Mouse (Mus musculus): ENCODE results near the gene Zfp64.

The Zfp64 gene

GRCm38 (mm10) chr2:168954835-168955716 lies at the start of gene Zfp64:
Gene Zfp64, minus strand, starts transcription at chr2:168955587.
- DNase-seq = peak; percentile 92

GRCm38 (mm10) chr2:168992642-168993420 lies 37.4 kb upstream of the Zfp64 start:
- peak; percentile 51 for DNase-seq

- no peak for DNase-seq
These were observed 35.6 kb upstream of the Zfp64 start for GRCm38 (mm10) chr2:168990957-168991356.

- no peak for DNase-seq
These were observed 34.8 kb upstream of the Zfp64 start for GRCm38 (mm10) chr2:168990061-168990753.

GRCm38 (mm10) chr2:168988056-168988455 lies 32.7 kb upstream of the Zfp64 start:
- no peak for DNase-seq

- DNase-seq = peak; percentile 20
These were observed 32.0 kb upstream of the Zfp64 start for GRCm38 (mm10) chr2:168987421-168987820.

- DNase-seq = no peak
These were observed 26.6 kb upstream of the Zfp64 start for GRCm38 (mm10) chr2:168981951-168982350.

GRCm38 (mm10) chr2:168981448-168981847 lies 26.1 kb upstream of the Zfp64 start:
- DNase-seq = no peak

GRCm38 (mm10) chr2:168980859-168981258 lies 25.5 kb upstream of the Zfp64 start:
- DNase-seq = no peak

GRCm38 (mm10) chr2:168979742-168980141 lies 24.4 kb upstream of the Zfp64 start:
- DNase-seq = no peak

- DNase-seq = no peak
These were observed 22.6 kb upstream of the Zfp64 start for GRCm38 (mm10) chr2:168978031-168978430.

- no peak for DNase-seq
These were observed 14.7 kb upstream of the Zfp64 start for GRCm38 (mm10) chr2:168970131-168970530.

GRCm38 (mm10) chr2:168968136-168968925 lies 12.9 kb upstream of the Zfp64 start:
- peak; percentile 34 for DNase-seq

- DNase-seq = no peak
These were observed 11.1 kb upstream of the Zfp64 start for GRCm38 (mm10) chr2:168966525-168966924.

GRCm38 (mm10) chr2:168964849-168965248 lies 9.5 kb upstream of the Zfp64 start:
- DNase-seq = no peak

- no peak for DNase-seq
These were observed 6.6 kb upstream of the Zfp64 start for GRCm38 (mm10) chr2:168961729-168962666.

- no peak for DNase-seq
These were observed 5.4 kb upstream of the Zfp64 start for GRCm38 (mm10) chr2:168960814-168961213.

GRCm38 (mm10) chr2:168959339-168959885 lies 4.0 kb upstream of the Zfp64 start:
- no peak for DNase-seq

- DNase-seq = no peak
These were observed 511 bp upstream of the Zfp64 start for GRCm38 (mm10) chr2:168955850-168956346.

- peak; percentile 16 for DNase-seq
These were observed 1.0 kb downstream of the Zfp64 start for GRCm38 (mm10) chr2:168954376-168954775.

- no peak for DNase-seq
These were observed 6.9 kb downstream of the Zfp64 start for GRCm38 (mm10) chr2:168948506-168948905.

Data from kidney, adult 18-20 months (tissue).